In genomic region chr7:144531585-144532378, GRCm38 (mm10) we compare ENCODE assay signal across 13 mouse cellular contexts. TPM values are rescaled to one million over a fixed set of nuclear protein-coding genes. Genes with fewer than 3 reads are reported as not detected.
A peak's percentile ranks its signal among the peaks of the same experiment; 100 is the strongest.
DNase-seq lines count a peak whose midpoint lies in the region; ATAC-seq and TF ChIP-seq lines count a peak whose summit lies in the region.
"Had no signal": no experiment of that assay in that cellular context is flagged by ENCODE, and none has a peak within 500 bp of the region (broad histone marks: within the 10 kb centered on the region; RNA-seq: fewer than 3 reads in every experiment).

No protein-coding gene starts in this region.

- no peak for DNase-seq in hindbrain, embryonic 10.5 days (ENCODE audit: low spot score)
- no peak for DNase-seq in hindbrain, postnatal 0 days (ENCODE audit: low spot score)
- DNase-seq in lung, embryonic 14.5 days, result peak; percentile 40
- no peak for DNase-seq in lung, postnatal 14 days
- peak; percentile 15 for DNase-seq in brain, embryonic 14.5 days (ENCODE audit: low read depth)
- DNase-seq in lung, postnatal 36 days, result peak; percentile 20
- no peak for DNase-seq in cerebellum, adult 9-11 months
- no peak for DNase-seq in thymus, adult 18-20 months
- DNase-seq: cerebellum, adult 8-10 months; gastrocnemius, postnatal 25 days; kidney, postnatal 14 days; liver had no signal

- no peak overlapping the region for H3K4me2 ChIP-seq in hindbrain, postnatal 0 days (ENCODE audit: low read depth, low read length)
- no peak overlapping the region for H3K4me2 ChIP-seq in lung, embryonic 14.5 days

- no peaks in the 10 kb centered on the region for H3K27me3 ChIP-seq in hindbrain, embryonic 10.5 days (ENCODE audit: insufficient read depth, poor library complexity, severe bottlenecking)
- no peaks in the 10 kb centered on the region for H3K27me3 ChIP-seq in hindbrain, postnatal 0 days (ENCODE audit: insufficient read depth, low read length)
- no peaks in the 10 kb centered on the region for H3K27me3 ChIP-seq in lung, embryonic 14.5 days (ENCODE audit: insufficient read depth, low read length)

- no peak overlapping the region for H3K9ac ChIP-seq in hindbrain, postnatal 0 days (replicated peaks; ENCODE audit: low read length)
- H3K9ac ChIP-seq in lung, embryonic 14.5 days, result no peak overlapping the region

- TF ChIP-seq POLR2A in brain, embryonic 14.5 days (IDR thresholded peaks at IDR 0.05; ENCODE audit: borderline replicate concordance, extremely low read depth, insufficient read depth, insufficient read length, poor library complexity, severe bottlenecking), result no peak

- 0 out of 2 replicates have a peak overlapping the region, but pooled peaks have one; percentile 13 for H3K27ac ChIP-seq in hindbrain, embryonic 10.5 days
- H3K27ac ChIP-seq in hindbrain, postnatal 0 days, result no peak overlapping the region
- H3K27ac ChIP-seq in lung, embryonic 14.5 days (ENCODE audit: low read depth), result no peak overlapping the region

- H3K9me3 ChIP-seq in hindbrain, embryonic 10.5 days, result no peaks in the 10 kb centered on the region
- no peaks in the 10 kb centered on the region for H3K9me3 ChIP-seq in hindbrain, postnatal 0 days (ENCODE audit: low read length)
- H3K9me3 ChIP-seq in lung, embryonic 14.5 days (ENCODE audit: low read depth, low read length), result no peaks in the 10 kb centered on the region

- no peaks in the 10 kb centered on the region for H3K36me3 ChIP-seq in hindbrain, embryonic 10.5 days
- no peaks in the 10 kb centered on the region for H3K36me3 ChIP-seq in hindbrain, postnatal 0 days (ENCODE audit: insufficient read depth, low read length)
- H3K36me3 ChIP-seq in lung, embryonic 14.5 days (ENCODE audit: insufficient read depth), result no peaks in the 10 kb centered on the region

- no peak for TF ChIP-seq CTCF in hindbrain, postnatal 0 days (IDR thresholded peaks at IDR 0.05; ENCODE audit: low read depth)
- no peak for TF ChIP-seq CTCF in lung, embryonic 14.5 days (IDR thresholded peaks at IDR 0.05; ENCODE audit: low read depth)
- no peak for TF ChIP-seq CTCF in brain, embryonic 14.5 days (IDR thresholded peaks at IDR 0.05; ENCODE audit: borderline replicate concordance, extremely low read depth, insufficient read depth, insufficient read length)

- H3K4me1 ChIP-seq in hindbrain, embryonic 10.5 days (replicated peaks), result peaks cover 21% of the 10 kb centered on the region
- no peaks in the 10 kb centered on the region for H3K4me1 ChIP-seq in hindbrain, postnatal 0 days (ENCODE audit: insufficient read depth, low read length)
- no peaks in the 10 kb centered on the region; the same call in 1 of the 2 replicates for H3K4me1 ChIP-seq in lung, embryonic 14.5 days (ENCODE audit: insufficient read depth)

- no peak for ATAC-seq in hindbrain, postnatal 0 days
- ATAC-seq in lung, embryonic 14.5 days (ENCODE audit: insufficient read depth), result no peak
- ATAC-seq: CD4-positive, CD25-positive, alpha-beta regulatory T cell, adult 4 months had no signal

- no peak overlapping the region for H3K4me3 ChIP-seq in hindbrain, embryonic 10.5 days
- no peak overlapping the region for H3K4me3 ChIP-seq in hindbrain, postnatal 0 days (ENCODE audit: low read length)
- no peak overlapping the region for H3K4me3 ChIP-seq in lung, embryonic 14.5 days (ENCODE audit: low read depth, low read length)

- 45% methylated on average over 7 of the region's 7 CpGs for WGBS in hindbrain, embryonic 10.5 days
- WGBS in hindbrain, postnatal 0 days, result 39% methylated on average over 7 of the region's 7 CpGs
- WGBS in lung, embryonic 14.5 days, result 20% methylated on average over 7 of the region's 7 CpGs

RNA-seq across cellular contexts. Expression of gene Ppfia1, which starts 21.7 kb away (rescaled TPM):
- 33.2 and 38.1 TPM in 2 replicates for polyA plus RNA-seq in hindbrain, embryonic 10.5 days (2016; fragmentation: Nextera tagmentation; extraction: Ambion mirVana)
- 27.4 and 36.2 TPM in 2 replicates for total RNA-seq in hindbrain, postnatal 0 days (2014; rRNA removed)
- 15.6 and 17.2 TPM in 2 replicates for polyA plus RNA-seq in hindbrain, postnatal 0 days (2015; fragmentation: Nextera tagmentation; extraction: Ambion mirVana)
- 42.7 and 47.6 TPM in 2 replicates for polyA plus RNA-seq in lung, embryonic 14.5 days (2014; fragmentation: Nextera tagmentation; extraction: Ambion mirVana)
- 54.5 and 57.9 TPM in 2 replicates for polyA plus RNA-seq in brain, embryonic 14.5 days (2012; rRNA removed)

RNA-seq across cellular contexts. Expression of gene Fadd, which starts 50.5 kb away (rescaled TPM):
- 10.1 TPM in 2 replicates for polyA plus RNA-seq in hindbrain, embryonic 10.5 days (2016; fragmentation: Nextera tagmentation; extraction: Ambion mirVana)
- 3.4 and 4.3 TPM in 2 replicates for total RNA-seq in hindbrain, postnatal 0 days (2014; rRNA removed)
- 3.1 and 3.7 TPM in 2 replicates for polyA plus RNA-seq in hindbrain, postnatal 0 days (2015; fragmentation: Nextera tagmentation; extraction: Ambion mirVana)
- 12.8 and 13.4 TPM in 2 replicates for polyA plus RNA-seq in lung, embryonic 14.5 days (2014; fragmentation: Nextera tagmentation; extraction: Ambion mirVana)
- 5.9 and 7.1 TPM in 2 replicates for polyA plus RNA-seq in brain, embryonic 14.5 days (2012; rRNA removed)

Comparison
In these comparisons a context has a peak if more than half of its experiments do, and no peak if none do; other contexts are left out.
1. DNase-seq: peak in lung, embryonic 14.5 days (single experiment), brain, embryonic 14.5 days (single experiment) and lung, postnatal 36 days (single experiment); none in hindbrain, embryonic 10.5 days (single experiment), hindbrain, postnatal 0 days (single experiment), lung, postnatal 14 days (single experiment), cerebellum, adult 9-11 months (single experiment) and thymus, adult 18-20 months (0 of 2).